Mouse (Mus musculus): ENCODE measurements around the gene Snx11.
A peak's percentile ranks its signal among the peaks of the same experiment; 100 is the strongest.

The Snx11 gene

DNA sequence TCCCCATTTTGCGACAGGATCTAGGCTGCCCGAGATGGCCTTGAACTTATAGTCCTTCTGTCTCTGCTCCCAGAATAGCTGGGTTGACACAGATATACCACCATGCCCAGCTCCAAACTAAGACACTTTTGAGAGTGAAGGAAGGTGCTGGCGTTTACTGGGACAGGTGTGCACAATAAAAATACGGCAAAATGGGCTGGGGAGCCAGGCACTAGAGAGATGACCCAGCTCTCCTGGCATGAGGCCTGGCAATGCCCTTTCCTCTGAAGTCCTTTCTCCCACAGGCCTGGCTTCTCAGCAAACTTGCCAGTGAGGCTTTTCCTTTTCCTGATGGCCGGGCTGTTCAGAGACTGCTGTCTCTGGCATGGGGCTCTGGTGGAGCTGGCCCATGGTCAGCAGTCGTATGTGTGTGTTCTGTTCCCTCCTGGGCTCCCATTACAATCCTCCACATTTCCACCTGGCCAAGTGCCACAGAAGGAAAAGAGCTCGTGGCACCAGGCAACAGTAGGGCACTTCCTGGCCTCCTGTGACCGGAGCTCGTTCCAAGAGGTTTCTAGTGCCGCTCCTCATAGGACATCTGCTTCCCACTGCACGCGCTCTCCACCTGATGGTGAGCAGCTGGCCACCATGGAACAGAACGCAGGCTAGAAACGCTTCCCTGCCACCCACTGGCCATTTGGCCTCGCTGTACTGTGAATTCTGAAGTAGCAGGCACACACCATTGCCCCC is 14.5 kb downstream of the Snx11 start:
- no peak for DNase-seq (ENCODE audit: low spot score in 2 of 2)

DNA sequence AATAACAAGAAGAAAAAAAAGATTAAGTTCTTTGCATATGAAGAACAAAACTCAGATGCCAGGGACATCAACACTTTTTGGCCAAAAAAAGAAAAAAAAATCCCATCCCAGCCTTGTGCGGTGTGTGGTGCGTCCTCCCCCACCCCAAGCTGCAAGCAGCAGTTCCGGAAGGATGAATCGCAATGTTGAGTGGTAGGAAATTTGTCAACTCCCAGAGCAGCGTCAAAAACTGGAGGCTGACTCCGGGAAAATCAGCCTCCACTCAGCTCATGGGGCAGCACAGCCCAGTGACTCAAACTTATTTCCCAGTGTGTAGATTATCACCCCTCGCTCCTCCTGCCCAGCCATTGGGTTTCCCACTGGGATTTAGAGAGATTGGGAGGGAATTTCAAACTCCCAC is 15.4 kb downstream of the Snx11 start:
- no peak for DNase-seq (ENCODE audit: low spot score in 2 of 2)

DNA sequence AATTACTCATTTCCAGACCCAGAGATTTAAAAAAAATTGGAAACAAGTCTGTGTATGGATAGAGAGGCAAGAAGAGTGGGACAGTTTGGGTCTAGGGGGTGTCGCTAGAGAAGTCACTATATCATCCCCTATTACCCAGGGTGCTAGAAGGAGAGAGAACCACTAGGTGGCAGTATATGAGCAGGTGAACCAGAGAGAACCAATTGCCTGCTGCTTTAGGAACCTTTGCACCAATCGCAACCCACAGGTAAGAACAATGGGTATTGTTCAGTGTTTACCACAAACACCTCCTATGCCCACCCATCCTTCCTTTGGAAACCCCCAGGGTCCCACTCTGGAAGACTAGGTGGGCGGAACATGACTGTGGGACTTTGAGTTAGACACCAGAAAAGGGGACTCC is 17.3 kb downstream of the Snx11 start:
- DNase-seq (ENCODE audit: low spot score in 2 of 2): peak; percentile 64 to 78

DNA sequence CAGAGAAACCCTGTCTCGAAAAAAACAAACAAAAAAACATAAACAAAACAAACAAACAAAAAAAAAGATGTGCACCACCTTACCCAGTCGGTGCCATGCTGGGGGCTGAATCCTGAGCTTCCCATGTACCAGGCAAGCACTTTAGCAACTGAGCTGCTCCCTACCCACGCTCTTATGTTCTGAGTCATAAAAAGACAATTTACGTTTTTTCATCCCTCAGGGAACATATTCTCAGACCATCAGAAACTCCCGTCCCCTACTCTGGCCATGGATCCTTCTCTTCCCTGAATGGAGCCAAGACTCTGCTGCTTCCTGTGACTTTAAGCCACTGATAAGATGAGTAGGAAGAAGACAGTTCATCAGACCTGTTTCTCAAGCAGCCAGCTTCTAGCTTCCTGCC is 19.0 kb downstream of the Snx11 start:
- DNase-seq (ENCODE audit: low spot score in 2 of 2): no peak

DNA sequence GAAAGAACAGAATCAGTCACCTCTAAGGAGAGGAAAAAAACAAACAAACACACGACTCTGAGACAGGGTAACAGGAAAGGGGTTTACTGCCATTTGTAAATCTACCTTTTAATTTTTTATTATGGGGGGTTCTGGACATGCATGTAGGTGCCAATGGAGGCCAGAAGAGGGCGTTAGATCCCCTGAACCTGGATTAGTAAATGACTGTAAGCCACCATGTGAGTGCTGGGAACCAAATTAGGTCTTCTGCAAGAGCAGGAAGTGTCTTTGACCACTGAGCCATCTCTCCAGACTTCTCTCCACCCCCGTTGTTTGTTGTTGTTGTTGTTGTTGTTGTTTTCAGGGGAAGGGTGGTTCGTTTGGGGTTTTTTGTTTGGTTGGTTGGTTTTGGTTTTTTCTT is 19.9 kb downstream of the Snx11 start:
- DNase-seq (ENCODE audit: low spot score in 2 of 2): no peak

DNA sequence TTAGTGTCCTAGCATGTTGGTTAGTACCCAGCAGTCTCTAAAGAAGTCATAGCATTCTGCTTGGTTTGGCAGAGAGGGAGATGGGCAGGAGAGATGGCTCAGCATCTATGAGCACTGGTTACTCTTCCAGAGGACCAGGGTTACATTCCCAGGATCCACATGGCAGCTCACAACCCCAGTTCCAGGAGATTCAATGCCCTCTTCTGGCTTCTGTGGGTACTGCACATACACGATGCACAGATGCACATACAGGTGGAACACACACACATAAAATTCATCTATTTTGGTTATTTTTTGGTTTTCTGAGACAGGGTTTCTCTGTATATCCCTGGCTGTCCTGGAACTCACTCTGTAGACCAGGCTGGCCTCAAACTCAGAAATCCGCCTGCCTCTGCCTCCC is 22.1 kb downstream of the Snx11 start:
- DNase-seq (ENCODE audit: low spot score in 2 of 2): no peak

DNA sequence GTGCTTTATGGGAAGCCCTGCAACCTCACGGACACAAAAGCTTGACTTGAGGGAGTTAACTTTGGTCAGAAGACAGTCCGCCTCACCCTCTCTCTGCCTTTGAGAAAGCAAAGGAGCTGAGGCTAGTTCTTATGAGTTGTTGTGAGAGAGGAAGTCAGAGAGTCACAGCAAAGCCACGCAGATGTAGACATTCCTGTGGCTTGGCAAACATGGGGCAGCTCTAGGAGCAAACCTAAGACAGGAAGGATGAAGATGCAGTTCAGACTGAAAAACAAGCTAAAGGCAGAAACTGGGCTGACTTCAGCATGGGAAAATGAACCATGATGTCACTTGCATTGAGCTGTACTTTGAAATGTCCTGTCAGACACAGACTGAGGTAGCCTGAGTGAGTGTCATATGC is 29.8 kb downstream of the Snx11 start:
- DNase-seq (ENCODE audit: low spot score in 2 of 2): no peak

DNA sequence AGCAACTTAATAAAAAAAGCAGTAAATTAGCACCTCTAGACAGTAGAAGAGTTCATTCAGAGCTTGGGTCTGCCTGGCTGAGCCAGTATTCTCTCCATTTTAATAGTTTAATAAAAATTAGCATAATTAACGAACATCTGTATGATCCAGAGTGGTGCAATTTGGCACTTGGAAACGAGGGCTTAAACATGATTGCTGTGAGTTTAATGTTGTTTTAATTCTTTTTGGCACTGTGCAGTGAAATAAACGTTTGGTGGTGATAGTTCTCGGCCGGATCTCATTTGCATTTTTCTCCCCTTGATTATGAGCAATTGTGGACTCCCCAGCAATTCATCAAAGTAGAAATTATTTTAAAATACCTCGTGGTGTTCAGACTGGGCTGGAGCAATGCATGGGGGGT is 30.7 kb downstream of the Snx11 start:
- DNase-seq (ENCODE audit: low spot score in 2 of 2): no peak

DNA sequence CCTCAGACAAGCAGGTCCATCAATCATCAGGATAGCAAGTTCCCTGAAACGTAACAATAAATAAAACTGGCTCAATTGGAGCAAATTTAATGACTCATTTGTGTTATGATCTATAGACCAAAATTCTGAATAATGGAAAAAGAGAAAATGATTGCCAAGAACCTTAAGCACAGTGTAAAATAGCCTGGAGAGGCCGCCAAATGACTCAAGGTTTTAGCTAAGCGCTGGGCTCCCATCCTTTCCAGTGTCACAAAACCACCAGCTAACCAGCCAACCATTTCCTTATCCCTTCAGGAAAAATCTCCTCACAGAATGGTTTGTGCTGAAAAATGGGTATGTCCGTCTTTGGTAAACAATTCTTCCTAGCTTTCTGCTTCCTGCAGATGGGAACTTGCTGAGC is 33.5 kb downstream of the Snx11 start:
- DNase-seq (ENCODE audit: low spot score in 2 of 2): no peak

DNA sequence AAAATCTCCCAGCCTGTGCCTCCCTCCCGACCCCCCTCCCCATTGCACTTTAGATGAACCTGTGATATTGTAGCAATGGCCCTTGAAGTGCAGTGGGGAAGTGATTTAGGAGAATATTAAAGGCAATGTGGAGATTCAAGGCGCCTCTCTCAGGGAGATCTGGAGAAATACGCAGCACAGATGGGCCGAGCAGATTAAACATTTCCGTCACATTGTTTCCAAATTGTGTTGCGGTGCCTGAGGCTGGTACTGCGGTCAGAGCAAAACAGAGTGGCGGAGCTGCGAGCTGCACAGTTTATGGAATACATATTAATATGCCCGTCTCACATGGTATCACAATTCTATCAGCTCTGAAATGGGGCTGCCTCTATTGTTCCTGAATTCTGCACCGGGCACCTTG is 34.4 kb downstream of the Snx11 start:
- DNase-seq (ENCODE audit: low spot score in 2 of 2): no peak

DNA sequence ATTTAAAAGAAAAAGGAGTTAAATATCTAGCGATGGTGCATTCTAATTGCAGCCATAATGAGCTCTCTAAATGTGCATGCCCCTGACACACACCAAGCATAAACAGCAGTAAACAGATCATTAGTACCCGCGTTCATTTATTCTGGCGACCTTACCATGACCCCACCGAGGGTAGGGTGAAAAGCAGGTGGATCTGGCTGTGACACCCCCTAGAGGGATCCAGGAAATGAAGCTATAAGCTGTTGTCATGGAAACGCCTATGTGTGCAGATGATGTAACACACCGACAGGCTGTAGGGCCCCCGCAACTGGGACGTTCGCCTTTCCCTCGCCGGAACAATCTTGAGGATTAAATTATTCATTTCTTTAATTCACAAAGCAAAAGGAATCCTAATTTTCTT is 35.4 kb downstream of the Snx11 start:
- DNase-seq (ENCODE audit: low spot score in 2 of 2): no peak

DNA sequence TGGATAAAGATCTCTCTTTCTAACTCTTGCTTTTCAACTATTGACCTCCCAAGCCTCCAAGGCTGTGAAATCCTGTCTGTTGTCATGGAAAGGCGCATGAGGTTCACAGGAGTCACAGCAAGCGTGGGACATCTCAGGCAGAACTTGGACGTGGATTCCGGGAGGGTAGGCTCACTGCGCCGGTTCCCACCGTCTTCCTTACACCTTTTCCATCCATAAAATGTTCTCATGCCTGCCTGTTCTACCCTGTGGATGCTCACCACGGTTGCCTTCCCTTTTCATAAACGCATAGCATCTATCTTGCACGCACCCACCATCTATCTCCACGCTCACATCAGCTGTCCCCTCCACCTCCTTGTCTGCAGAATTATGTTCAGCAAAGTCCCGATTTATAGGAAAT is 36.6 kb downstream of the Snx11 start:
- no peak for DNase-seq (ENCODE audit: low spot score in 2 of 2)

DNA sequence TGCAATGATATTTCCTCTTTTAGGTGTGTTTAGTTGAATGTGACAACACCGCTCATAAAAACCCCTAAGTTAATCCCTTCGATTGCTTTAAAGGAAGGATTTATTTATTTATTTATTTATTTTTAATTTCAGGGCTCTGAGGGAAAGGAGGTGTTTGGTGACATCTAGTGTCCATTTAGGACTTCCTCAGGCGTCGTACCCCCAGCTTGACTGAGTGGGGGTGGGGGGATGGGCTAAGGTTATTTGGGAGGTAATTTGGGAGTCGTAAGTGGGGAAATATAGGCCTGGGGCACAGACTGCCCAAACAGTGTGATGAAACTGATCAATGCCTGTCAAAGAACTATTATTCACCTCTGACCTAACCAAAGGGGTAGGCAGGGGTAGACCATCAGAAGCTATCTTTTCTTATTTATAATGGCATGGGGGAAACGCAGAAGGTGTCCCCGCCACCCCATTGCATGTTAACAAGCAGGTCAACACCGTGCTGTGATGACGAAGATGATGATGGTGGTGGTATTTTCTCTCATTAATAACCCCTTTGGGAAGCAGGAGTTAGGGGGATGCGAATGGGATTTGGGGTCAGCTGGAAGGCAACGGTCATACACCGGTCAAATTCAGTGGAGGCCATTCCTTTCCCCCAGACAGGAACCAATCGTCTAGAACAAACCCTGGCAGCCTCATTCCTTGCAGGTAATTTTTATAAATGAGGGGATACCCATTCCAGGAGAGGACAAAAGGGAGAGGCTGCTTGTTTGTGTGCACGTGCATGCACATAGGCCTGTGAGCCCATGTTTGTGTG is 39.5 kb downstream of the Snx11 start:
- no peak for DNase-seq (ENCODE audit: low spot score in 2 of 2)

DNA sequence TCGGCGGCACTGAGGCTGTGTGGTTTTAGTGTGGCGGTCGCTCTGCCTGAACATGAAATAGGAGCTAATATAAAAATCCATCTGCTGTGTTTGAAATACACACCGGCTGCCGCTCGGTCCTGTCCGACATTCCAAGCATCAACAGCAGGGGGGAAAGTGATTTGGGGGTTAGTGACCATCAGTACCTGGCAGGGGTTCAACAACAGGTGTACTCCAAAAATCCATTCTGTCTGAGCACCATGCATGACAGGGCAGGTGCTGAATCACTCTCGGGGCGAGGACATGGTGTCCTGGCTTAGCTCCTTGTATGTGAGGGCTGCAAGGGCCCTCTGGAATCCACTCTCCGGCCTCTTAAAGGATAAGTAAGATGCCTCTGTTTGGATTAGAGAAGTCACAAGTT is 41.0 kb downstream of the Snx11 start:
- DNase-seq (ENCODE audit: low spot score in 2 of 2): no peak

DNA sequence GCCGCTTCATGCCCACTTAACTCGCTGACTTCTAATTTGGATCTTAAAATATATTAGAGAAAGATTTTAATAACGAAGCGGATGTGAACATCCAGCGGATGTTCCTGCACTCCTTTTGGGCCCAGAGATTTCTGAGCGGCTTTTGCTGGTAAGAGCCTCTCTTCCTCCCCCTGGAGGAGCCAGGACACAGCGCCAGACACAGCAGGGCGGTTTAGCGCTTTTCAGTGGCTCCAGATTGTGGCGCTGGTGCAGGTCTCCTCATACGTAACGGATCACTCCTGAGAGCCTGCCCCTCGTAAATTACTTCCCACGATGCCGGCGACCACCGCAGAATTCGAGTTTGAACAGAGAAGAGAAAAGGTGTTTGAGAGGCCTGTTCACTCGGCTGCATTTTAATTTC is 41.5 kb downstream of the Snx11 start:
- DNase-seq (ENCODE audit: low spot score in 2 of 2): no peak

DNA sequence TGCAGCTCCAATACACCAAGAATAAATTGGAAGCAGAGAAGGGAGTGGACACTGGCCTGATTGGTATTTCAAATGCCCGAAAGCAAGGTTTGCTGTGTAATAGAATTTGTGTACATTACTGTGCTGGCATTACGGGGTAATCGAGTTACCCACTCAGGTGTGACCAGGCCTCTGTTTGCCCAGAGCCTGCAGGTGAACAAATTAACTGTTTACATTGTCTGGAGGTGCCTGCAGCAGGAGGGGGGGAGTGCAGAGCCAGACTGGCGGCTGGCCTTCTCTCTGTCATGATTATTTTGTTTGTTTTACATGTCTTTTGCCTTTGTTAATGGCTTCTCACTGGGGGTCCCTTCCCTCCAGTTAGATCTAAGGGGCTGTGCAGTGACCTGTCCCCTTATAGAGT is 44.7 kb downstream of the Snx11 start:
- no peak for DNase-seq (ENCODE audit: low spot score in 2 of 2)

DNA sequence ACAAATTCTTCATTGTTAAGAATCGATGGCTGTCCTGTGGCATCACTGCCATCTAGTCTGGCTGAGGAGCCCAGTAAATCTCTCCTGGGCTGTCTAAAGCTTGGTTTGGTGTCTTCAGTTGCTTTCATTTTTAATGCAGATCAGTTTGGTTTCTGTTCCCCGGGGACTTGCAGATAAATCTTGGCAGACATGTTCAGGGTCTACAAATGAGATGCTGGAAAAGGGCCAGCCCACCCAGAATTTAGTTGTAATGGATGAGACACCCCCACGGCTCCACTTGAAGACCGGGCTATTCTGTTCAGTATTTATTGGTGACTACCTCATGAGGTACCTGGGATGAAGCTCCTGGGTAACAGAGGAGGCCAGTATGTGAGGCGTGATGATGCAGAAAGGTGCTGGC is 47.0 kb downstream of the Snx11 start:
- DNase-seq (ENCODE audit: low spot score in 2 of 2): no peak

DNA sequence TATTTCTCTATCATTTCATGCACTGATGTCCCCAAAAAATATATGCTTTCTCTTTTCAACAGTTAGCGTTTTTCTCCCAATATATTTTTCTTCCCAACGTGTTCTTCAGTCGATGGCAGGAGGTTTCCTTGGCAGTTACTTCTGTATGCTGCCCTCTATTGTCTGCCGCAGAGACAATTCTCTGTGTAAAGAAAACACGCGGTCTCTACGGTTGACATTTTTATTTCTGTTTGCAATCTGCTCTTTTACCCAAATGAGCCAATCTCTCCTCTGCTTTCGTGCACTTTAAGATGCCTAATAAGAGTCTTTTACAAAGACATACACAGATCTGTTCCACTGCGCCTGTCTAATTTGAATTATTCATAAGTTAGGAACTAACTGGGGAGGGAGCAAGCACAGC is 47.9 kb downstream of the Snx11 start:
- DNase-seq (ENCODE audit: low spot score in 2 of 2): no peak

DNA sequence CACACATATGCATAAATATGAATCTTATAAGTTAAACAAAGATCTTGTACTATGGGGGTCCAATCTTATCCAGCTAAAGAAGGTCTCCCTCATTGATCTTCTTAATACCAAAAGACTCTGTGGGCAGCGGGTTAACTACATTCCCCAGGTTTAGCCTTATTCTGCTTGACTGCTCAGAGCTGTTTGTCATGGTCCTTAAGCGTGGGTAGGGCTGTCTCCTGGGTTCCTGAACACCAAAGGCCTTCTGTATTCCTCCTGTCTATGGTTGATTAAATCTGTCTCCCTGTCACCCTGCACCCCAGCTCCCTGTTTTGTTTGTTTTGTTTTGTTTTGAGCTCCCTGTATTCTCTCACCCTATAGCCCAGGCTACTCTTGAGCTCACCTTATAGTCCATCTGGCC is 48.8 kb downstream of the Snx11 start:
- no peak for DNase-seq (ENCODE audit: low spot score in 2 of 2)

DNA sequence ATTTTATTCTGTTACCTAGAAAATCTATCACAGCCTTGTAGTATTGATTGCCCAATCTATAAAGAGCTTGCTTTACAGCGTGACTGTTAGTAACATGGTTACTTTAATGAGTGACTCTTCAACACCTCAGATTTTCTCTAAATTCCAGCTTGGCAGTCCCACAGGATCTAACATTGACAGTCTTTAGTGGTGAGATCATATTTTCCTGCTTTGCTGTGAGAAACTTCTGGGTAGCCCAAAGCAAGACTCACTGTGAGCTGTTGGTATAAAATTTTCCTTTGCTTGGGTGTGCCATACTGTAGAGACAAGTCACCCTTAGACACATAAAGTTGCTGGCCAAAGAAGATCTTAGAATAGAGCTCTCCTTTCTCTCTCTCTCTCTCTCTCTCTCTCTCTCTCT is 51.5 kb downstream of the Snx11 start:
- no peak for DNase-seq (ENCODE audit: low spot score in 2 of 2)

DNA sequence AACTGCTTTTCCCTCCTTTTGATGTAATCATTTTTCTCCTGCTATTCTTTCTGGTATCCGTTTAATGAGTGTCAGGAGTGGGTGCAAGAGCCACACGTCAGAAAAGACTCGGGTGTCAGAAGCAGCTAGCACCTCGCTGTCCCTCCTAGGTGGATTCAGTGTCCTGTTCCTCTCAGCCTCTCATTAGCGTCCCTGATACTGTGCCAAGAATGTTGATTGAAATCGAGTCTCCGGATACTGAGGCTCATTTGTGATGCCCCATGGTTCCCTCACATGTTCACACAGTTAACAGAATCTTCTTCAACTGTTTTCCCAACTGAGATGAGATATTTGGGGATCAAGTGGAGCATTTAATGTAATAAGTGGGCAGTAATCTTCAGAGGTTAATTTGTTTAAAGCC is 58.8 kb downstream of the Snx11 start:
- DNase-seq (ENCODE audit: low spot score in 2 of 2): no peak

All from spleen, postnatal 36 days (tissue).